Mouse (Mus musculus): ENCODE measurements at regions not wholly inside any gene's neighbourhood (a gene's known extent, or its start where the extent isn't known, plus 50 kb on each side); places are given as distances from the start of the nearest gene placed in this dataset.
A peak's percentile ranks its signal among the peaks of the same experiment; 100 is the strongest.

GRCm38 (mm10) chr17:22795213-22795612, 71.7 kb downstream of the Zfp945 start:
- Histone ChIP-seq H3K4me3 (no peak overlapping the region), H3K36me3 (peaks cover 6% of the 10 kb centered on the region; the same call in 1 of the 2 replicates), H3K27me3 (ENCODE audit: insufficient read depth, poor library complexity, severe bottlenecking) (no peaks in the 10 kb centered on the region), H3K4me1 (no peaks in the 10 kb centered on the region), H3K9me3 (no peaks in the 10 kb centered on the region; the same call in 1 of the 2 replicates), H3K27ac (no peak overlapping the region)
- no peak for DNase-seq (ENCODE audit: low spot score)
- WGBS = 74% methylated on average over 5 of the region's 5 CpGs

GRCm38 (mm10) chr17:22784481-22784880, 82.5 kb downstream of the Zfp945 start:
- Histone ChIP-seq H3K36me3 (peaks cover 49% of the 10 kb centered on the region), H3K9me3 (peaks cover 4% of the 10 kb centered on the region; the same call in 1 of the 2 replicates), H3K4me3 (no peak overlapping the region), H3K27me3 (ENCODE audit: insufficient read depth, poor library complexity, severe bottlenecking) (no peaks in the 10 kb centered on the region), H3K4me1 (no peaks in the 10 kb centered on the region), H3K27ac (no peak overlapping the region)
- no peak for DNase-seq (ENCODE audit: low spot score)
- 92% methylated on average over 2 of the region's 2 CpGs for WGBS

DNA sequence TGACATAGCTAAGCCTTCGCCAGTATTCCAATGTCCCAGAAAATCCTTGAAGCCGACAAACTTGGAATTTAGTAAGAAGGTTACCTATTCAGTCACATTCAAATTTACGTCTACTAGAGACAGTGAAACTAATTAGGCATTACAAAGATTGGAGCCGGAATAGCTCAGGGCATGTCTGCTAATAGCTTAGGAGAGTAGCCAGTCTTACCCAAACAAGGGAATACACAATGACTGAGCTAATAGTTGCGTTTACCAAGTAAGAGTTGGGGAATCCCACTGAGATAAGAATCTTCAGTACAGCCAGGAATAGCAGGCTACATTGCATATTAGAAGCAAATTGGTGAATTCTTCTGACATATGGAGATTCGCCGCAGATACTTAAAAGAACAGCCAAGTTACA, 121.2 kb downstream of the Zfp945 start:
- no peak for DNase-seq (ENCODE audit: low spot score)
- 63% methylated on average over 7 of the region's 7 CpGs for WGBS
- Histone ChIP-seq H3K4me3 (no peak overlapping the region), H3K27me3 (ENCODE audit: insufficient read depth, poor library complexity, severe bottlenecking) (no peaks in the 10 kb centered on the region), H3K36me3 (no peaks in the 10 kb centered on the region), H3K4me1 (no peaks in the 10 kb centered on the region), H3K27ac (no peak overlapping the region), H3K9me3 (no peaks in the 10 kb centered on the region)

DNA sequence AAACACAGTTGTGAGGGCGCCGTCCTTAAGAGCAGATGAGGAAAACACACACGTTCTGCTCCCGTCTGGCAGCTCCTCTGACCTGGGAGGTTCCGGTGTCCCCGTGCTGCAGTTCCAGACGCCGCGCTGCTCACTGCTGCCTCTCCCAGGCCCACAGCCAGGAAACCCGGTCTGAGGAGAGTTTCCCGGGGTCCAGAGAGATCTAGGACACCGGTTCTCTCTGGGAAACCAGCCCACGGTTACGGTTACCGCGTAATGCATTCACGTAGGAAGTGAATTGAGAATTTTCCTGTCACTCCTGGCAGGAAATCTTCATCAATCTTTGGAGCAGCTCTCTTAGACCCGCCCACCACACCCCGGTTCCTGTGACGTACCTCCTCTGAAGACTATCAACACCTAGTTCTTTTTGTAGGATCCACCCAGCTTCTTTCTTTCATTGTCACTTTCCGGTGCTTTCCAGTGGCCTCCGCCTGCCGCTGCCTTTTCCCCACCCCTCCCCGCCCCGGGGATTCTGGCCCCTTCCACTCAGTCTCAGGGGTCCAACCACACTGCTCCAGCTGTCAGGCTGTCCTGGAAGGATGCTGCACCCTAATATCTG, 127.3 kb downstream of the Zfp945 start:
- Histone ChIP-seq H3K36me3 (peaks cover 16% of the 10 kb centered on the region), H3K4me3 (peak overlapping the region; percentile 68), H3K4me1 (no peaks in the 10 kb centered on the region; the same call in 1 of the 2 replicates), H3K27me3 (ENCODE audit: insufficient read depth, poor library complexity, severe bottlenecking) (no peaks in the 10 kb centered on the region), H3K27ac (peak overlapping the region; percentile 88), H3K9me3 (no peaks in the 10 kb centered on the region)
- DNase-seq (ENCODE audit: low spot score) = peak; percentile 88
- WGBS = under 1% methylated on average over 25 of the region's 25 CpGs

GRCm38 (mm10) chr17:22739173-22739572, 127.8 kb downstream of the Zfp945 start:
- Histone ChIP-seq H3K27ac (peak overlapping the region; percentile 88), H3K4me3 (peak overlapping the region; percentile 68), H3K27me3 (ENCODE audit: insufficient read depth, poor library complexity, severe bottlenecking) (no peaks in the 10 kb centered on the region), H3K4me1 (no peaks in the 10 kb centered on the region; the same call in 1 of the 2 replicates), H3K36me3 (peaks cover 16% of the 10 kb centered on the region), H3K9me3 (no peaks in the 10 kb centered on the region)
- 13% methylated on average over 12 of the region's 12 CpGs for WGBS
- DNase-seq (ENCODE audit: low spot score) = no peak

DNA sequence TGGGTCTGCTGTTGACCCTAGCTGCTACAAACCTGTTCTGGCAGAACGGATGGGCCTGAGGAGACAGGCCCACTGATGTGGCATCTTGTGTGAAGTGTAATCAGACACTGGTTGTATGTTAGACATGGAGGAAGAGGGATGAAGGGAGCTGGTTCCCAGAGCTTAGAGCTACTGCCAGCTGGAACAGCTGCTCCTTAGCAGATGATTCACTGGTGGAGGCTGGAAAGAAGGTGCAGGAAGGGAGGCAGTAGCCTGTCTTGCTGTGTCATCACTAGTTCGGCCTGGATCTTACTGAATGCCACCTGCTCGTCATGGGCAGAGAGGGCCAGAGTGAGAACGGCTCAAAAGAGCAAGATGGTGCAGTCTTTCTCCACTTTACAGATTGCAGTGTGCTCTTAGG, 130.6 kb downstream of the Zfp945 start:
- 85% methylated on average over 4 of the region's 4 CpGs for WGBS
- Histone ChIP-seq H3K9me3 (no peaks in the 10 kb centered on the region), H3K27ac (no peak overlapping the region), H3K36me3 (peaks cover 18% of the 10 kb centered on the region), H3K27me3 (ENCODE audit: insufficient read depth, poor library complexity, severe bottlenecking) (no peaks in the 10 kb centered on the region), H3K4me1 (no peaks in the 10 kb centered on the region; the same call in 1 of the 2 replicates), H3K4me3 (no peak overlapping the region)
- DNase-seq (ENCODE audit: low spot score) = no peak
